Mouse (Mus musculus) small intestine, adult 2 months (tissue): ENCODE measurements around the gene Fdx1.

ENCODE experiments used
- CTCF ChIP-seq: fragments of 200-500 bp; IDR thresholded peaks from 2 replicates; pipeline ENCODE4 v1.5.1; 2012; ENCODE audit warnings: low read depth, mild to moderate bottlenecking, control low read depth, inconsistent platforms, low read length, moderate library complexity, mixed read lengths; ENCODE audit not compliant: insufficient replicate concordance, insufficient read length; ENCODE audit errors: extremely low read depth
- POLR2A ChIP-seq: fragments of 200-500 bp; IDR thresholded peaks from 2 replicates; pipeline ENCODE4 v1.6.1; 2012; ENCODE audit warnings: low read depth, mild to moderate bottlenecking, control low read depth, inconsistent platforms, low read length, moderate library complexity

- no peak for TF ChIP-seq CTCF
- TF ChIP-seq POLR2A = no peak
Observed at GRCm38 (mm10) chr9:51924551-51925081, 38.7 kb downstream of the Fdx1 start.
